Mouse (Mus musculus): ENCODE measurements at regions not wholly inside any gene's neighbourhood (a gene's known extent, or its start where the extent isn't known, plus 50 kb on each side); places are given as distances from the start of the nearest gene placed in this dataset.

DNA sequence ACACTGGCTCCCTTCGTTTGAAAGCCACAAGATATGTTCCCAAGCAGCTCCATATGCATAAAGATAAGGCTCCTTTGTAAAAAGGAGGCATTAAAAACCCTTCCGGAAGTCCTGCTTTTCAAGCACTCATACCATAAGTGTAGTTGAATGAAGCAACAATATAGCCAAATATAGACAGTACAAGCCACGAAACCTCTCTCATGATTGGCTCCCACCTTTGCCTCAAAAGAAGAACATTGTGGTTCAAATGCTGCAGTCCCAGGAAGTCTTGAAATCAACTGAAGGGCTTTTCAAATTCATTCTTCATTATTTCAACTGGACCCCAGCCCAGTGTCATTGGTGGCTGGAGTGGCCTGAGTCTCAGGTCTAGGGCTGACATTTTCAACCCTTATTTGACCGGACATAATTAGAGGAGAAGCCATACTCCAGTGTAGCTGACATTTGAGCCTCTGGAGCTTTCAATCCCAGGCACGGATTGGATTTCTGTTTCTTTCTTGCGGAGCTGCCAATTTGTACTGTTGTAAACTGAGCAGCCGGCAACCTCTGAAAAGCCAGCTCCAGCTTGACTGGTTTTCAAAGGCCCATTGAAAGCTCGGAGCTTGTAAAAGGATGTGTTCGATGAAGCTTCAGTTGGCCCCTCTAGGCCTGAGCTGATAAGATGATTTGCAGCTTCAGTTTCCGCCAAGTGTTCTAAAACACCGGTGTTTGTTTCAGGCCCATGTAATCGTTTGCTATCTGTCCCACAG, 105.4 kb downstream of the Tmsb4x start:
- ATAC-seq (ENCODE audit: low FRiP score, low TSS enrichment): no peak
- TF ChIP-seq EP300 (optimal IDR thresholded peaks at IDR 0.05): no peak
- TF ChIP-seq CTCF (IDR thresholded peaks at IDR 0.05; ENCODE audit: low read depth): no peak
- Histone ChIP-seq H3K27ac (replicated peaks) (0 out of 2 replicates have a peak overlapping the region, but pooled peaks have one; percentile 13), H3K4me2 (replicated peaks; ENCODE audit: low read depth) (no peak overlapping the region), H3K4me1 (replicated peaks; ENCODE audit: control insufficient read depth, insufficient read depth) (no peaks in the 10 kb centered on the region), H3K4me3 (ENCODE audit: low read depth, low read length) (no peak overlapping the region), H3K9ac (ENCODE audit: low read length) (no peak overlapping the region), H3K36me3 (ENCODE audit: control insufficient read depth, insufficient read depth, low read length) (no peaks in the 10 kb centered on the region), H3K9me3 (ENCODE audit: control insufficient read depth, low read length) (no peaks in the 10 kb centered on the region), H3K27me3 (ENCODE audit: control insufficient read depth, insufficient read depth, low read length) (no peaks in the 10 kb centered on the region)
- no peak for DNase-seq (ENCODE audit: low spot score)
- 50% methylated on average over 12 of the region's 12 CpGs for WGBS

DNA sequence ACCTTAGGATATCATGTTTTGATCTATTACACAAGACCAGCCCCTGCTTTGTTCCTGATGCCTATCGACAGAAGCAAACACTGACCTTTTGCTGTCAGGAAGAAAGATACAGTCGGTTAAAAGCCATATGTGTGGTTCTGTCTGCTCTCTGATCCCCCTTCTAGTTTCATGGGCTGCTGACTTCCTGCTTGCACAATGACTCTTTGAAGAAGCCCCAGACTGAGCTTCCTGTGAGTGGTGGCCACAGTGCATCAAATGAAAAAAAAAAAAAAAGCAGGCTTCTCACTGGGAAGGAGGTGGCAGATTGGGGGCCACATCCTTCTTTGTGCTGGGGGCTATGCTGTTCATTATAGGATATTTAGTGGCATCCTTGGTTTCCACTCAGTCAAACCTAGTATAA, 107.2 kb downstream of the Tmsb4x start:
- no peak for DNase-seq (ENCODE audit: low spot score)
- TF ChIP-seq CTCF (IDR thresholded peaks at IDR 0.05; ENCODE audit: low read depth): no peak
- TF ChIP-seq EP300 (optimal IDR thresholded peaks at IDR 0.05): no peak
- H3K27ac ChIP-seq (replicated peaks): no peak overlapping the region

DNA sequence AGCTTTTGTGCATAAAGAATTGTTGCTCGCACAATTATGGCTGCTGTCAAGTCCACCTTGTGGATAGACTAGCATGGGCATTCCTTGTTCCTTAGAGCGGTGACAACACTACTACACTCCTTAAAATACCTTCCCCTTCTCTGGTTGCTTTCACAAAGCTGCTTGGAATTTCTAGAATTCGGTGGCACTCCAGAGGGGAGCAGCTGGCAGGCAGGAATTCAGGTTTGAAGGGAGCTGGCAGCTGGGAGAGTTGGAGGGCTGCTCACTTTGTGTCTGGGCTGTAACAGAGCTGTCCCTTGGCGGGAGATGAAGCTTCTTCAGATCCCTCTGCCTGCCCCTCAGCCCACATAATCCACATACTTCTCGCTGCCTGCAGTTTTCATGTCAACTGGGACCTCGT, 109.7 kb downstream of the Tmsb4x start:
- Histone ChIP-seq H3K4me1 (replicated peaks; ENCODE audit: control insufficient read depth, insufficient read depth) (no peaks in the 10 kb centered on the region), H3K27me3 (ENCODE audit: control insufficient read depth, insufficient read depth, low read length) (no peaks in the 10 kb centered on the region), H3K9me3 (ENCODE audit: control insufficient read depth, low read length) (no peaks in the 10 kb centered on the region), H3K4me3 (ENCODE audit: low read depth, low read length) (no peak overlapping the region), H3K27ac (replicated peaks) (no peak overlapping the region), H3K36me3 (ENCODE audit: control insufficient read depth, insufficient read depth, low read length) (no peaks in the 10 kb centered on the region), H3K9ac (ENCODE audit: low read length) (no peak overlapping the region), H3K4me2 (replicated peaks; ENCODE audit: low read depth) (no peak overlapping the region)
- DNase-seq (ENCODE audit: low spot score) (peak; percentile 12), ATAC-seq (ENCODE audit: low FRiP score, low TSS enrichment) (no peak)
- WGBS: 52% methylated on average over 6 of the region's 6 CpGs
- no peak for TF ChIP-seq CTCF (IDR thresholded peaks at IDR 0.05; ENCODE audit: low read depth)
- no peak for TF ChIP-seq EP300 (optimal IDR thresholded peaks at IDR 0.05)

More for the DNA sequence above, 107.2 kb downstream of the Tmsb4x start:
- Histone ChIP-seq H3K4me1 (replicated peaks; ENCODE audit: control insufficient read depth, insufficient read depth) (no peaks in the 10 kb centered on the region), H3K4me2 (replicated peaks; ENCODE audit: low read depth) (no peak overlapping the region), H3K36me3 (ENCODE audit: control insufficient read depth, insufficient read depth, low read length) (no peaks in the 10 kb centered on the region), H3K9me3 (ENCODE audit: control insufficient read depth, low read length) (no peaks in the 10 kb centered on the region), H3K27me3 (ENCODE audit: control insufficient read depth, insufficient read depth, low read length) (no peaks in the 10 kb centered on the region), H3K4me3 (ENCODE audit: low read depth, low read length) (no peak overlapping the region), H3K9ac (ENCODE audit: low read length) (no peak overlapping the region)
- no peak for ATAC-seq (ENCODE audit: low FRiP score, low TSS enrichment)
- 79% methylated on average over 2 of the region's 2 CpGs for WGBS

DNA sequence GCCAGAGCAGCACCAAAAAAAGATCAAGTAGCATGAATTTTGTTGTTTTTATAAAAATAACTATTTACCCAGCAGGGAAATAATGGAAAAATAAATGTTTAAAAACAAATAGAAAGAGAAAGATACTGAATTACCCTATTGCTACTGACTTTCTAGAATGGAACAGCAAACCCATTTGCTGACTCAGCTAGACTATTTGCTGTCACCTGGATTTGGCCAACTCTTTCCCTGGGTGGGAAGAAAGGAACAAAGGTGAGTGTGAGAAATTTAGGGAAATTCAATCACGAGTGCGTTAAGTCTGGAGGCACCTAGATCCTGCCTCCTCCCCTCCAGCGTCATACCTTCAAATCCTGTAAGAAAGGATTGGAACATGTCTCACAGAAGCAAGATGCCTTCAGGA, 110.2 kb downstream of the Tmsb4x start:
- Histone ChIP-seq H3K27me3 (ENCODE audit: control insufficient read depth, insufficient read depth, low read length) (no peaks in the 10 kb centered on the region), H3K9me3 (ENCODE audit: control insufficient read depth, low read length) (no peaks in the 10 kb centered on the region), H3K9ac (ENCODE audit: low read length) (no peak overlapping the region), H3K36me3 (ENCODE audit: control insufficient read depth, insufficient read depth, low read length) (no peaks in the 10 kb centered on the region), H3K4me2 (replicated peaks; ENCODE audit: low read depth) (no peak overlapping the region), H3K4me3 (ENCODE audit: low read depth, low read length) (no peak overlapping the region), H3K27ac (replicated peaks) (no peak overlapping the region), H3K4me1 (replicated peaks; ENCODE audit: control insufficient read depth, insufficient read depth) (no peaks in the 10 kb centered on the region)
- 67% methylated on average over 3 of the region's 3 CpGs for WGBS
- DNase-seq (ENCODE audit: low spot score) (no peak), ATAC-seq (ENCODE audit: low FRiP score, low TSS enrichment) (no peak)
- no peak for TF ChIP-seq EP300 (optimal IDR thresholded peaks at IDR 0.05)
- no peak for TF ChIP-seq CTCF (IDR thresholded peaks at IDR 0.05; ENCODE audit: low read depth)

- Histone ChIP-seq H3K36me3 (ENCODE audit: control insufficient read depth, insufficient read depth, low read length) (no peaks in the 10 kb centered on the region), H3K9ac (ENCODE audit: low read length) (no peak overlapping the region), H3K27me3 (ENCODE audit: control insufficient read depth, insufficient read depth, low read length) (no peaks in the 10 kb centered on the region), H3K4me1 (replicated peaks; ENCODE audit: control insufficient read depth, insufficient read depth) (no peaks in the 10 kb centered on the region), H3K4me2 (replicated peaks; ENCODE audit: low read depth) (no peak overlapping the region), H3K4me3 (ENCODE audit: low read depth, low read length) (no peak overlapping the region), H3K9me3 (ENCODE audit: control insufficient read depth, low read length) (no peaks in the 10 kb centered on the region), H3K27ac (replicated peaks) (peak overlapping the region; percentile 65; the same call in 1 of the 2 replicates)
- ATAC-seq (ENCODE audit: low FRiP score, low TSS enrichment) (peak; percentile 97), DNase-seq (ENCODE audit: low spot score) (peak; percentile 51)
- WGBS: 17% methylated on average over 1 of the region's 1 CpGs
- TF ChIP-seq CTCF (IDR thresholded peaks at IDR 0.05; ENCODE audit: low read depth): no peak
- TF ChIP-seq EP300 (optimal IDR thresholded peaks at IDR 0.05): no peak
These were observed 117.3 kb downstream of the Tmsb4x start for GRCm38 (mm10) chrX:167091841-167092240.

GRCm38 (mm10) chrX:167088930-167089329, 120.2 kb downstream of the Tmsb4x start:
- no peaks in the 10 kb centered on the region for H3K36me3 ChIP-seq (ENCODE audit: control insufficient read depth, insufficient read depth, low read length)
- ATAC-seq (ENCODE audit: low FRiP score, low TSS enrichment) (no peak), DNase-seq (ENCODE audit: low spot score) (no peak)
- no peaks in the 10 kb centered on the region for H3K27me3 ChIP-seq (ENCODE audit: control insufficient read depth, insufficient read depth, low read length)
- no peak overlapping the region for H3K27ac ChIP-seq (replicated peaks)
- no peaks in the 10 kb centered on the region for H3K9me3 ChIP-seq (ENCODE audit: control insufficient read depth, low read length)
- no peak overlapping the region for H3K9ac ChIP-seq (ENCODE audit: low read length)
- TF ChIP-seq EP300 (optimal IDR thresholded peaks at IDR 0.05): no peak
- H3K4me2 ChIP-seq (replicated peaks; ENCODE audit: low read depth): no peak overlapping the region
- 57% methylated on average over 3 of the region's 3 CpGs for WGBS
- H3K4me1 ChIP-seq (replicated peaks; ENCODE audit: control insufficient read depth, insufficient read depth): no peaks in the 10 kb centered on the region
- H3K4me3 ChIP-seq (ENCODE audit: low read depth, low read length): no peak overlapping the region

Measured in stomach, postnatal 0 days (tissue).